Mouse (Mus musculus) thymus, adult 2 months (tissue): ENCODE results near the gene Etv6. TPM values are rescaled to one million over a fixed set of nuclear protein-coding genes. Genes with fewer than 3 reads are reported as not detected.

Source experiments
- DNase-seq: peaks from one replicate; pipeline ENCODE4 v3.0.0; 2021
- H3K27ac ChIP-seq: fragments of 200-500 bp; 2 replicates; pipeline ENCODE4 v1.5.1; 2012; ENCODE audit warnings: low read length, control low read depth; ENCODE audit not compliant: control insufficient read depth, insufficient read depth
- H3K27me3 ChIP-seq: fragments of 200-500 bp; 2 replicates; pipeline ENCODE4 v1.6.1; 2012; ENCODE audit warnings: mild to moderate bottlenecking, low read length, moderate library complexity, mixed read lengths; ENCODE audit not compliant: control insufficient read depth, insufficient read depth
- H3K36me3 ChIP-seq: fragments of 200-500 bp; 2 replicates; pipeline ENCODE4 v1.6.1; 2012; ENCODE audit warnings: mild to moderate bottlenecking, low read length, moderate library complexity; ENCODE audit not compliant: control insufficient read depth, insufficient read depth
- H3K4me1 ChIP-seq: fragments of 200-500 bp; replicated peaks from 2 replicates; pipeline ENCODE4 v1.6.1; 2012; ENCODE audit warnings: low read length; ENCODE audit not compliant: control insufficient read depth, insufficient read depth
- H3K4me3 ChIP-seq: fragments of 200-500 bp; 2 replicates; pipeline ENCODE4 v1.5.1; 2012; ENCODE audit warnings: mild to moderate bottlenecking, low read length, control low read depth, moderate library complexity; ENCODE audit not compliant: control insufficient read depth, insufficient read depth
- CTCF ChIP-seq: fragments of 200-500 bp; IDR thresholded peaks from 2 replicates; pipeline ENCODE4 v1.5.1; 2012; ENCODE audit warnings: mild to moderate bottlenecking, control low read depth, low read length, moderate library complexity, borderline replicate concordance; ENCODE audit not compliant: control insufficient read depth, poor library complexity, insufficient read depth; ENCODE audit errors: extremely low read depth
- POLR2A ChIP-seq: fragments of 200-500 bp; IDR thresholded peaks from 2 replicates; pipeline ENCODE4 v1.6.1; 2012; ENCODE audit warnings: mild to moderate bottlenecking, low read length, control low read depth, moderate library complexity; ENCODE audit not compliant: control insufficient read depth, poor library complexity, insufficient read depth; ENCODE audit errors: extremely low read depth
- WGBS: fragments of 180-500 bp; shearing (Covaris S2); methylation state at CpG from one replicate; pipeline ENCODE4 v1.1.7; 2018; 5-methylcytosine and 5-hydroxymethylcytosine counted together
- polyA plus RNA-seq: library from polyadenylated mRNA; depleted of rRNA; stranded (reverse); fragments of >200 nt; gene quantifications from 2 replicates; pipeline ENCODE4 v1.2.3, GENCODE M21; 2012; rRNA removed

Etv6 gene
- polyA plus RNA-seq, 1 experiment: 43.8 TPM

- Histone ChIP-seq H3K4me3 (no peak overlapping the region), H3K27me3 (no peaks in the 10 kb centered on the region), H3K27ac (no peak overlapping the region), H3K4me1 (peaks cover 7% of the 10 kb centered on the region), H3K36me3 (no peaks in the 10 kb centered on the region)
- 62% methylated on average over 9 of the region's 9 CpGs for WGBS
- TF ChIP-seq POLR2A: no peak
- TF ChIP-seq CTCF: no peak
- DNase-seq: no peak
Observed at GRCm38 (mm10) chr6:134293615-134294508, 258.4 kb downstream of the Etv6 start.

- TF ChIP-seq CTCF (0 out of 2 replicates have a peak, but pooled peaks have one; percentile 14), POLR2A (no peak)
- Histone ChIP-seq H3K4me3 (no peak overlapping the region), H3K27me3 (no peaks in the 10 kb centered on the region), H3K36me3 (no peaks in the 10 kb centered on the region), H3K27ac (no peak overlapping the region), H3K4me1 (peaks cover 7% of the 10 kb centered on the region)
- WGBS: 91% methylated on average over 13 of the region's 13 CpGs
- DNase-seq: no peak
Observed at GRCm38 (mm10) chr6:134297884-134298619, 262.6 kb downstream of the Etv6 start.

GRCm38 (mm10) chr6:134301951-134302350 is 266.5 kb downstream of the Etv6 start:
- WGBS: 86% methylated on average over 1 of the region's 1 CpGs
- DNase-seq: no peak
- no peaks in the 10 kb centered on the region for H3K36me3 ChIP-seq
- H3K4me1 ChIP-seq: no peaks in the 10 kb centered on the region
- no peaks in the 10 kb centered on the region for H3K27me3 ChIP-seq
- no peak overlapping the region for H3K4me3 ChIP-seq
- TF ChIP-seq CTCF: no peak
- TF ChIP-seq POLR2A: no peak
- H3K27ac ChIP-seq: no peak overlapping the region

- no peak for DNase-seq
- Histone ChIP-seq H3K4me3 (no peak overlapping the region), H3K4me1 (no peaks in the 10 kb centered on the region), H3K27ac (no peak overlapping the region), H3K27me3 (no peaks in the 10 kb centered on the region), H3K36me3 (no peaks in the 10 kb centered on the region)
- WGBS: 86% methylated on average over 4 of the region's 4 CpGs
- TF ChIP-seq POLR2A (no peak), CTCF (no peak)
Observed at GRCm38 (mm10) chr6:134311346-134311745, 275.8 kb downstream of the Etv6 start.

- no peaks in the 10 kb centered on the region for H3K27me3 ChIP-seq
- H3K36me3 ChIP-seq: no peaks in the 10 kb centered on the region
- 97% methylated on average over 8 of the region's 8 CpGs for WGBS
- no peak overlapping the region for H3K4me3 ChIP-seq
- TF ChIP-seq CTCF: no peak
- TF ChIP-seq POLR2A: no peak
- no peak for DNase-seq
- H3K27ac ChIP-seq: no peak overlapping the region
- H3K4me1 ChIP-seq: no peaks in the 10 kb centered on the region
Observed at GRCm38 (mm10) chr6:134312571-134312970, 277.1 kb downstream of the Etv6 start.

GRCm38 (mm10) chr6:134317371-134317770 is 281.9 kb downstream of the Etv6 start:
- H3K27me3 ChIP-seq: no peaks in the 10 kb centered on the region
- H3K27ac ChIP-seq: no peak overlapping the region
- DNase-seq: no peak
- H3K4me3 ChIP-seq: no peak overlapping the region
- no peak for TF ChIP-seq CTCF
- TF ChIP-seq POLR2A: no peak
- H3K36me3 ChIP-seq: no peaks in the 10 kb centered on the region
- WGBS: 95% methylated on average over 13 of the region's 13 CpGs
- H3K4me1 ChIP-seq: no peaks in the 10 kb centered on the region

Other genes starting within 250 kb of the Etv6 start
- gene Kap, start 181.9 kb upstream of the Etv6 start, polyA plus RNA-seq: 1.1 TPM in 1 of 2 replicates, not detected in the other